Comparison of ENCODE assay signal across 31 mouse cellular contexts in genomic region chr15:81940219-81940618, GRCm38 (mm10). TPM values are rescaled to one million over a fixed set of nuclear protein-coding genes. Genes with fewer than 3 reads are reported as not detected.
"Had no signal": no experiment of that assay in that cellular context is flagged by ENCODE, and none has a peak within 500 bp of the region (broad histone marks: within the 10 kb centered on the region; RNA-seq: fewer than 3 reads in every experiment).

No protein-coding gene starts in this region.

- H3K27ac ChIP-seq: kidney, embryonic 15.5 days; liver, embryonic 14.5 days; lung, embryonic 15.5 days; midbrain, embryonic 10.5 days; midbrain, embryonic 13.5 days; stomach, embryonic 15.5 days had no signal

- H3K9ac ChIP-seq: kidney, embryonic 15.5 days; liver, embryonic 14.5 days; lung, embryonic 15.5 days; midbrain, embryonic 13.5 days; stomach, embryonic 15.5 days had no signal

- H3K4me3 ChIP-seq: kidney, embryonic 15.5 days; left cerebral cortex, adult 2 months; lung, embryonic 15.5 days; megakaryocyte, embryonic 14.5 days; midbrain, embryonic 10.5 days; midbrain, embryonic 13.5 days; myocyte; stomach, embryonic 15.5 days had no signal

- H3K27me3 ChIP-seq: kidney, embryonic 15.5 days; midbrain, embryonic 13.5 days; stomach, embryonic 15.5 days had no signal

- H3K9me3 ChIP-seq: kidney, embryonic 15.5 days; lung, embryonic 15.5 days; megakaryocyte, embryonic 14.5 days; midbrain, embryonic 10.5 days; midbrain, embryonic 13.5 days; stomach, embryonic 15.5 days had no signal

- H3K36me3 ChIP-seq: kidney, embryonic 15.5 days; lung, embryonic 15.5 days; midbrain, embryonic 10.5 days; midbrain, embryonic 13.5 days; stomach, embryonic 15.5 days had no signal

- DNase-seq: kidney, adult 8-10 months; kidney, postnatal 10 days; kidney, postnatal 4 days; layer of hippocampus, postnatal 36 days; lung, adult 18-20 months; lung, postnatal 10 days; lung, postnatal 36 days; retina, postnatal 1 day; right cerebral cortex, postnatal 25 days; spleen, adult 18-20 months; thymus, postnatal 25 days had no signal

- ATAC-seq: midbrain, embryonic 13.5 days; midbrain, embryonic 16.5 days had no signal

- H3K4me2 ChIP-seq: kidney, embryonic 15.5 days; lung, embryonic 15.5 days; midbrain, embryonic 13.5 days; stomach, embryonic 15.5 days had no signal

RNA-seq across cellular contexts. Expression of gene Csdc2, which starts 3.7 kb away (rescaled TPM):
- total RNA-seq: monocyte, adult 5-6 weeks had no signal

RNA-seq across cellular contexts. Expression of gene 1700029P11Rik, which starts 40.1 kb away (rescaled TPM):
- total RNA-seq: layer of hippocampus, adult 8-10 months; layer of hippocampus, postnatal 10 days; layer of hippocampus, postnatal 36 days; left cerebral cortex, adult 2 months; left cerebral cortex, postnatal 10 days; left cerebral cortex, postnatal 36 days; liver, adult 2 months; monocyte, adult 5-6 weeks had no signal
- polyA plus RNA-seq: kidney, embryonic 15.5 days; limb, embryonic 11.5 days; limb, embryonic 14.5 days; liver, adult 2 months; liver, embryonic 14.5 days; lung, embryonic 15.5 days; midbrain, embryonic 10.5 days; midbrain, embryonic 13.5 days; midbrain, embryonic 16.5 days; myocyte; neural tube, embryonic 14.5 days; stomach, embryonic 15.5 days; thymus, postnatal 0 days had no signal
